Mouse (Mus musculus) CH12.LX (cell line): ENCODE measurements at regions not wholly inside any gene's neighbourhood (a gene's known extent, or its start where the extent isn't known, plus 50 kb on each side); places are given as distances from the start of the nearest gene placed in this dataset.

ENCODE experiments used
- DNase-seq: peaks from one replicate; pipeline ENCODE4 v3.0.0-alpha.2; 2013; ENCODE audit errors: extremely low read depth
- H3K27ac ChIP-seq: 2 replicates; pipeline ENCODE4 v1.5.1; 2012; ENCODE audit warnings: low read depth, mild to moderate bottlenecking, control low read depth, moderate library complexity; ENCODE audit not compliant: insufficient read depth
- H3K27me3 ChIP-seq: replicated peaks from 2 replicates; pipeline ENCODE3; 2012; ENCODE audit warnings: inconsistent platforms
- H3K36me3 ChIP-seq, 2 experiments: replicated peaks in 1 of 2; 2 replicates each; pipeline versions ENCODE3 to v1.6.1; 2012; ENCODE audit warnings: inconsistent platforms in 1 of 2, low read length in 1 of 2, mild to moderate bottlenecking in 1 of 2, mixed read lengths in 1 of 2, moderate library complexity in 1 of 2; ENCODE audit not compliant: control insufficient read depth in 1 of 2, insufficient read depth in 1 of 2
- H3K4me1 ChIP-seq, 2 experiments: 2 replicates each; pipeline ENCODE4 v1.6.1; 2012; ENCODE audit warnings: inconsistent platforms in 1 of 2, moderate library complexity in 1 of 2; ENCODE audit not compliant: insufficient read depth in 2 of 2, control insufficient read depth in 1 of 2
- H3K4me2 ChIP-seq: 2 replicates; pipeline ENCODE4 v1.6.1; 2012; ENCODE audit warnings: low read depth, mild to moderate bottlenecking, control low read depth; ENCODE audit not compliant: poor library complexity, insufficient read depth, severe bottlenecking
- H3K4me3 ChIP-seq, 3 experiments: fragments of 150-350 bp in 1 of 3; sonication (generic) in 1 of 3; replicated peaks in 1 of 3; 2 replicates each; pipeline versions ENCODE3 to v1.5.1; 2011 to 2012; ENCODE audit warnings: low read depth in 2 of 3, low read length in 2 of 3, mild to moderate bottlenecking in 2 of 3, moderate library complexity in 2 of 3, control low read depth in 1 of 3, improper control_type of control experiment in 1 of 3, inconsistent platforms in 1 of 3, mixed read lengths in 1 of 3; ENCODE audit not compliant: poor library complexity in 1 of 3
- H3K79me2 ChIP-seq: replicated peaks from 2 replicates; pipeline ENCODE4 v1.6.1; 2012; ENCODE audit warnings: mild to moderate bottlenecking, moderate library complexity; ENCODE audit not compliant: control insufficient read depth, poor library complexity, insufficient read depth, severe bottlenecking; ENCODE audit errors: extremely low read depth
- H3K9ac ChIP-seq: 2 replicates; pipeline ENCODE4 v1.6.1; 2012; ENCODE audit warnings: low read depth, mild to moderate bottlenecking, control low read depth, moderate library complexity; ENCODE audit not compliant: insufficient read depth
- H3K9me3 ChIP-seq: replicated peaks from 2 replicates; pipeline ENCODE3; 2012; ENCODE audit warnings: low read length, inconsistent platforms, mixed read lengths
- BHLHE40 ChIP-seq: IDR thresholded peaks from 2 replicates; pipeline ENCODE4 v1.6.1; 2011; ENCODE audit warnings: mild to moderate bottlenecking, low read depth, low read length, improper control_type of control experiment
- CHD2 ChIP-seq: IDR thresholded peaks from 2 replicates; pipeline ENCODE4 v1.6.1; 2011; ENCODE audit warnings: low read length, improper control_type of control experiment
- CTCF ChIP-seq, 2 experiments: IDR thresholded peaks in 1 of 2; conservative IDR thresholded peaks in 1 of 2; 2 replicates each; pipeline ENCODE4 v1.5.1; 2011 to 2012; ENCODE audit warnings: low read depth in 2 of 2, low read length in 2 of 2, improper control_type of control experiment in 1 of 2, inconsistent platforms in 1 of 2, mild to moderate bottlenecking in 1 of 2, moderate library complexity in 1 of 2
- E2F4 ChIP-seq: IDR thresholded peaks from 2 replicates; pipeline ENCODE4 v1.6.1; 2011; ENCODE audit warnings: low read depth, low read length, improper control_type of control experiment; ENCODE audit not compliant: insufficient replicate concordance
- ELF1 ChIP-seq: IDR thresholded peaks from 2 replicates; pipeline ENCODE4 v1.6.1; 2014; ENCODE audit warnings: low read depth, mild to moderate bottlenecking, inconsistent platforms, low read length, improper control_type of control experiment
- EP300 ChIP-seq: IDR thresholded peaks from 2 replicates; pipeline ENCODE4 v1.6.1; 2011; ENCODE audit warnings: low read length, improper control_type of control experiment
- ETS1 ChIP-seq: conservative IDR thresholded peaks from 2 replicates; pipeline ENCODE4 v1.6.1; 2012; ENCODE audit warnings: low read depth, mild to moderate bottlenecking, inconsistent platforms, low read length, improper control_type of control experiment, moderate library complexity
- GABPA ChIP-seq: IDR thresholded peaks from 2 replicates; pipeline ENCODE4 v1.6.1; 2012; ENCODE audit warnings: low read depth, low read length, improper control_type of control experiment, inconsistent platforms; ENCODE audit not compliant: insufficient replicate concordance
- HCFC1 ChIP-seq: IDR thresholded peaks from 2 replicates; pipeline ENCODE4 v1.6.1; 2012; ENCODE audit warnings: low read depth, mild to moderate bottlenecking, inconsistent platforms, low read length, improper control_type of control experiment
- IRF4 ChIP-seq: IDR thresholded peaks from 2 replicates; pipeline ENCODE4 v1.6.1; 2014; ENCODE audit warnings: low read depth, mild to moderate bottlenecking, inconsistent platforms, low read length, improper control_type of control experiment
- JUN ChIP-seq: IDR thresholded peaks from 2 replicates; pipeline ENCODE4 v1.6.1; 2011; ENCODE audit warnings: low read depth, mild to moderate bottlenecking, low read length, improper control_type of control experiment, moderate library complexity; ENCODE audit not compliant: insufficient read depth
- KAT2A ChIP-seq: IDR thresholded peaks from 2 replicates; pipeline ENCODE4 v1.6.1; 2012; ENCODE audit warnings: low read length, improper control_type of control experiment, inconsistent platforms; ENCODE audit not compliant: insufficient replicate concordance
- MAFK ChIP-seq: IDR thresholded peaks from 2 replicates; pipeline ENCODE4 v1.6.1; 2011; ENCODE audit warnings: low read length, improper control_type of control experiment; ENCODE audit not compliant: insufficient replicate concordance
- MAX ChIP-seq: IDR thresholded peaks from 2 replicates; pipeline ENCODE4 v1.6.1; 2011; ENCODE audit warnings: low read length, improper control_type of control experiment
- MAZ ChIP-seq: IDR thresholded peaks from 2 replicates; pipeline ENCODE4 v1.6.1; 2012; ENCODE audit warnings: low read depth, mild to moderate bottlenecking, inconsistent platforms, low read length, improper control_type of control experiment, moderate library complexity
- MEF2A ChIP-seq: IDR thresholded peaks from 2 replicates; pipeline ENCODE4 v1.6.1; 2014; ENCODE audit warnings: low read depth, mild to moderate bottlenecking, inconsistent platforms, low read length, improper control_type of control experiment, borderline replicate concordance
- MXI1 ChIP-seq: IDR thresholded peaks from 2 replicates; pipeline ENCODE4 v1.6.1; 2011; ENCODE audit warnings: mild to moderate bottlenecking, low read depth, low read length, improper control_type of control experiment
- MYC ChIP-seq: IDR thresholded peaks from 2 replicates; pipeline ENCODE4 v1.6.1; 2011; ENCODE audit warnings: low read depth, mild to moderate bottlenecking, improper control_type of control experiment, low read length
- PAX5 ChIP-seq: IDR thresholded peaks from 2 replicates; pipeline ENCODE4 v1.6.1; 2012; ENCODE audit warnings: low read length, inconsistent platforms, mixed read lengths
- POLR2A ChIP-seq: IDR thresholded peaks from 2 replicates; pipeline ENCODE4 v1.6.1; 2011; ENCODE audit warnings: low read depth, mild to moderate bottlenecking, improper control_type of control experiment, low read length
- POLR2AphosphoS2 ChIP-seq: IDR thresholded peaks from 2 replicates; pipeline ENCODE4 v1.6.1; 2011; ENCODE audit warnings: low read depth, low read length, improper control_type of control experiment
- RAD21 ChIP-seq: IDR thresholded peaks from 2 replicates; pipeline ENCODE4 v1.6.1; 2011; ENCODE audit warnings: low read depth, mild to moderate bottlenecking, low read length, improper control_type of control experiment, moderate library complexity
- RCOR1 ChIP-seq: conservative IDR thresholded peaks from 2 replicates; pipeline ENCODE4 v1.6.1; 2012; ENCODE audit warnings: low read depth, mild to moderate bottlenecking, inconsistent platforms, low read length, improper control_type of control experiment
- SIN3A ChIP-seq: IDR thresholded peaks from 2 replicates; pipeline ENCODE4 v1.6.1; 2012; ENCODE audit warnings: low read length, improper control_type of control experiment, inconsistent platforms
- SMC3 ChIP-seq: IDR thresholded peaks from 2 replicates; pipeline ENCODE4 v1.6.1; 2011; ENCODE audit warnings: low read depth, low read length, improper control_type of control experiment
- TBP ChIP-seq: conservative IDR thresholded peaks from 2 replicates; pipeline ENCODE4 v1.6.1; 2011; ENCODE audit warnings: low read depth, low read length, improper control_type of control experiment
- TCF12 ChIP-seq: IDR thresholded peaks from 2 replicates; pipeline ENCODE4 v1.6.1; 2014; ENCODE audit warnings: low read depth, mild to moderate bottlenecking, inconsistent platforms, low read length, improper control_type of control experiment
- UBTF ChIP-seq: IDR thresholded peaks from 2 replicates; pipeline ENCODE4 v1.6.1; 2012; ENCODE audit warnings: low read depth, mild to moderate bottlenecking, inconsistent platforms, low read length, improper control_type of control experiment, moderate library complexity
- USF1 ChIP-seq: IDR thresholded peaks from 2 replicates; pipeline ENCODE4 v1.6.1; 2014; ENCODE audit warnings: low read depth, mild to moderate bottlenecking, inconsistent platforms, low read length, improper control_type of control experiment
- USF2 ChIP-seq: conservative IDR thresholded peaks from 2 replicates; pipeline ENCODE4 v1.6.1; 2011; ENCODE audit warnings: low read depth, low read length, improper control_type of control experiment
- ZC3H11A ChIP-seq: IDR thresholded peaks from 2 replicates; pipeline ENCODE4 v1.6.1; 2012; ENCODE audit warnings: low read depth, mild to moderate bottlenecking, inconsistent platforms, low read length, improper control_type of control experiment
- ZKSCAN1 ChIP-seq: IDR thresholded peaks from 2 replicates; pipeline ENCODE4 v1.6.1; 2012; ENCODE audit warnings: low read depth, inconsistent platforms, low read length, improper control_type of control experiment, borderline replicate concordance
- ZMIZ1 ChIP-seq: IDR thresholded peaks from 2 replicates; pipeline ENCODE4 v1.6.1; 2012; ENCODE audit warnings: low read depth, mild to moderate bottlenecking, inconsistent platforms, low read length, improper control_type of control experiment
- ZNF384 ChIP-seq: IDR thresholded peaks from 2 replicates; pipeline ENCODE4 v1.6.1; 2012; ENCODE audit warnings: low read depth, low read length, improper control_type of control experiment, inconsistent platforms
- dilution Hi-C: fragments of 300-500 bp; cut with MboI; formaldehyde crosslinking; loops from 2 replicates; pipeline ENCODE4 v1.14.3; 2020; ENCODE audit warnings: low sequenced_read_pairs; ENCODE audit not compliant: extremely low pct_unique_long_range_greater_than_20kb, extremely low pct_ligation_motif_present
- in situ Hi-C: fragments of 300-500 bp; cut with MboI; formaldehyde crosslinking; loops from 3 replicates; pipeline ENCODE4 v1.14.3; 2019; ENCODE audit warnings: low sequenced_read_pairs, low pct_ligation_motif_present, low pct_unique_long_range_greater_than_20kb, mixed read lengths

- in situ Hi-C loops (no loop called here), dilution Hi-C loops (no loop called here)
- Histone ChIP-seq H3K27me3 (no peaks in the 10 kb centered on the region), H3K9ac (no peak overlapping the region), H3K4me3 (no peak overlapping the region), H3K27ac (no peak overlapping the region), H3K4me2 (no peak overlapping the region), H3K9me3 (no peaks in the 10 kb centered on the region), H3K4me1 (peaks cover 0 to 8% of the 10 kb centered on the region in 2 experiments; a peak in 2 of 4 replicates), H3K79me2 (no peaks in the 10 kb centered on the region), H3K36me3 (no peaks in the 10 kb centered on the region)
- TF ChIP-seq MAFK: no peak
- TF ChIP-seq BHLHE40: no peak
- no peak for TF ChIP-seq TCF12
- DNase-seq: no peak
Measured at GRCm38 (mm10) chr13:44347662-44348061, 381.6 kb upstream of the Jarid2 start.

DNA sequence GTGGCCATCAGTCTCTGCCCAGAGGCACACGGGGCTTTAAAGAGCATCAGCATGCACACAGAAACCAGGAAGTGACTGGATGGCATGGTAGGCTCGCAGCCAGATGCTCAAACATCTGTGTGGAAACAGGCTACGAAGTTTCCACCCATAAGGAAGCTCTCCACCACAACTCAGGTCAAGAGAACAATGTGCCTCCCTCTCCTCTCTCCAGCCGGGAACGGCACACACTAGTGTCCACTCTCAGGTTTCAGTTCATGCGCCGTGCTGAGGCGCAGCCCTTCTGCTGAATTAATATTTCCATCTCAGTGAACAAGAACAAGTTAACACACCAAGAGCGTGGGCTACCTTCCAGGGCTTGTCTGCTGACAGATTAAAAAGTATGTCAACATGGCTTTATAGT lies 375.4 kb upstream of the Jarid2 start:
- Histone ChIP-seq H3K27me3 (peaks cover 1% of the 10 kb centered on the region), H3K36me3 (no peaks in the 10 kb centered on the region), H3K4me2 (peak overlapping the region; percentile 70), H3K79me2 (no peaks in the 10 kb centered on the region), H3K4me3 (peak overlapping the region in 2 of 3 experiments; percentile 16 to 21), H3K4me1 (peaks cover 3 to 29% of the 10 kb centered on the region in 2 experiments), H3K9ac (no peak overlapping the region), H3K27ac (no peak overlapping the region), H3K9me3 (no peaks in the 10 kb centered on the region)
- dilution Hi-C loops (no loop called here), in situ Hi-C loops (no loop called here)
- DNase-seq: peak; percentile 55
- no peak for TF ChIP-seq GABPA
- TF ChIP-seq MAFK: no peak
- no peak for TF ChIP-seq KAT2A
- no peak for TF ChIP-seq MAX
- TF ChIP-seq IRF4: no peak
- peak; percentile 47; the same call in 1 of the 2 replicates for TF ChIP-seq TCF12
- no peak for TF ChIP-seq ZKSCAN1
- TF ChIP-seq MEF2A: no peak
- no peak for TF ChIP-seq MYC
- TF ChIP-seq RAD21: no peak
- peak; percentile 51; the same call in 1 of the 2 replicates for TF ChIP-seq EP300
- 0 out of 2 replicates have a peak, but pooled peaks have one; percentile 40 for TF ChIP-seq ETS1
- no peak for TF ChIP-seq ZNF384
- no peak for TF ChIP-seq E2F4
- no peak for TF ChIP-seq PAX5
- no peak for TF ChIP-seq POLR2AphosphoS2
- 0 out of 2 replicates have a peak, but pooled peaks have one; percentile 16 for TF ChIP-seq BHLHE40
- TF ChIP-seq USF1: no peak
- TF ChIP-seq SMC3: no peak
- TF ChIP-seq POLR2A: no peak
- TF ChIP-seq UBTF: no peak
- no peak for TF ChIP-seq ZC3H11A
- no peak for TF ChIP-seq CHD2
- TF ChIP-seq HCFC1: no peak
- no peak for TF ChIP-seq MXI1
- no peak for TF ChIP-seq CTCF (conservative IDR thresholded peaks at IDR 0.05 in 1 of 2, IDR thresholded peaks at IDR 0.05 in 1 of 2; ENCODE audit: low read depth in 2 of 2, low read length in 2 of 2)
- no peak for TF ChIP-seq MAZ
- TF ChIP-seq RCOR1: no peak
- TF ChIP-seq JUN: no peak
- peak; percentile 76 for TF ChIP-seq ELF1
- no peak for TF ChIP-seq SIN3A
- no peak for TF ChIP-seq TBP
- no peak for TF ChIP-seq USF2
- TF ChIP-seq ZMIZ1: no peak
